Mouse (Mus musculus) kidney, adult 2 months (tissue): Measurements from ENCODE around the gene Maml3. TPM values are rescaled to one million over a fixed set of nuclear protein-coding genes. Genes with fewer than 3 reads are reported as not detected.

Experiments used
- DNase-seq: peaks from one replicate; pipeline ENCODE4 v3.0.0; 2021
- H3K27ac ChIP-seq: fragments of 200-500 bp; 2 replicates; pipeline ENCODE4 v1.5.1; 2012; ENCODE audit warnings: low read depth, low read length, control low read depth, inconsistent platforms; ENCODE audit not compliant: insufficient read depth
- H3K27me3 ChIP-seq: fragments of 200-500 bp; replicated peaks from 2 replicates; pipeline ENCODE4 v1.6.1; 2012; ENCODE audit warnings: mild to moderate bottlenecking, moderate library complexity, low read length, inconsistent platforms; ENCODE audit not compliant: control insufficient read depth, insufficient read depth
- H3K36me3 ChIP-seq: fragments of 200-500 bp; 2 replicates; pipeline ENCODE4 v1.6.1; 2012; ENCODE audit warnings: mild to moderate bottlenecking, moderate library complexity, low read length, inconsistent platforms; ENCODE audit not compliant: control insufficient read depth, insufficient read depth
- H3K4me1 ChIP-seq: fragments of 200-500 bp; 2 replicates; pipeline ENCODE4 v1.6.1; 2011; ENCODE audit warnings: low read length; ENCODE audit not compliant: control insufficient read depth, insufficient read depth
- H3K4me3 ChIP-seq: fragments of 200-500 bp; 2 replicates; pipeline ENCODE4 v1.5.1; 2011; ENCODE audit warnings: mild to moderate bottlenecking, low read depth, low read length, control low read depth; ENCODE audit not compliant: insufficient read depth
- CTCF ChIP-seq: fragments of 200-500 bp; conservative IDR thresholded peaks from 2 replicates; pipeline ENCODE4 v1.5.1; 2011; ENCODE audit warnings: low read depth, mild to moderate bottlenecking, control low read depth, low read length, moderate library complexity, mixed read lengths; ENCODE audit not compliant: insufficient read depth, insufficient read length
- POLR2A ChIP-seq: fragments of 200-500 bp; IDR thresholded peaks from one replicate; pipeline ENCODE4 v1.6.1; 2011; ENCODE audit warnings: low read depth, low read length, control low read depth
- WGBS: fragments of 180-500 bp; shearing (Covaris S2); methylation state at CpG from one replicate; pipeline ENCODE4 v1.1.7; 2018; 5-methylcytosine and 5-hydroxymethylcytosine counted together
- polyA plus RNA-seq: library from polyadenylated mRNA; depleted of rRNA; stranded (reverse); fragments of >200 nt; gene quantifications from 2 replicates; pipeline ENCODE4 v1.2.3, GENCODE M21; 2012

Gene Maml3
- polyA plus RNA-seq, 1 experiment = 3.6 TPM

GRCm38 (mm10) chr3:51702701-51703286 lies 402.1 kb downstream of the Maml3 start:
- Histone ChIP-seq H3K4me3 (no peak overlapping the region), H3K27me3 (no peaks in the 10 kb centered on the region), H3K4me1 (peaks cover 7% of the 10 kb centered on the region; the same call in 1 of the 2 replicates), H3K36me3 (no peaks in the 10 kb centered on the region), H3K27ac (no peak overlapping the region)
- TF ChIP-seq CTCF (no peak), POLR2A (no peak)
- WGBS = 60% methylated on average over 8 of the region's 8 CpGs
- DNase-seq = no peak

GRCm38 (mm10) chr3:51701950-51702349 lies 402.9 kb downstream of the Maml3 start:
- 54% methylated on average over 13 of the region's 13 CpGs for WGBS
- Histone ChIP-seq H3K4me1 (peaks cover 7% of the 10 kb centered on the region; the same call in 1 of the 2 replicates), H3K36me3 (no peaks in the 10 kb centered on the region), H3K4me3 (no peak overlapping the region), H3K27ac (no peak overlapping the region), H3K27me3 (no peaks in the 10 kb centered on the region)
- TF ChIP-seq CTCF = no peak
- no peak for DNase-seq

GRCm38 (mm10) chr3:51701281-51701751 lies 403.6 kb downstream of the Maml3 start:
- no peaks in the 10 kb centered on the region for H3K27me3 ChIP-seq
- peak overlapping the region; percentile 55 for H3K4me3 ChIP-seq
- H3K4me1 ChIP-seq = peaks cover 7% of the 10 kb centered on the region; the same call in 1 of the 2 replicates
- peak; percentile 58 for DNase-seq
- H3K27ac ChIP-seq = peak overlapping the region; percentile 37; the same call in 1 of the 2 replicates
- WGBS = under 1% methylated on average over 27 of the region's 27 CpGs
- TF ChIP-seq POLR2A (no peak), CTCF (peak; percentile 70)
- H3K36me3 ChIP-seq = no peaks in the 10 kb centered on the region

- TF ChIP-seq CTCF = no peak
- TF ChIP-seq POLR2A = no peak
- DNase-seq = peak; percentile 29
- WGBS = 19% methylated on average over 15 of the region's 15 CpGs
- H3K4me3 ChIP-seq = peak overlapping the region; percentile 55; the same call in 1 of the 2 replicates
- peak overlapping the region; percentile 37; the same call in 1 of the 2 replicates for H3K27ac ChIP-seq
- no peaks in the 10 kb centered on the region for H3K27me3 ChIP-seq
- peaks cover 7% of the 10 kb centered on the region; the same call in 1 of the 2 replicates for H3K4me1 ChIP-seq
- H3K36me3 ChIP-seq = no peaks in the 10 kb centered on the region
Measured at GRCm38 (mm10) chr3:51700731-51701280, 404.1 kb downstream of the Maml3 start.

- TF ChIP-seq CTCF (no peak), POLR2A (no peak)
- no peaks in the 10 kb centered on the region for H3K36me3 ChIP-seq
- DNase-seq = peak; percentile 53
- H3K4me3 ChIP-seq = no peak overlapping the region
- WGBS = 27% methylated on average over 4 of the region's 4 CpGs
- H3K27me3 ChIP-seq = no peaks in the 10 kb centered on the region
- peaks cover 7% of the 10 kb centered on the region; the same call in 1 of the 2 replicates for H3K4me1 ChIP-seq
- peak overlapping the region; percentile 37; the same call in 1 of the 2 replicates for H3K27ac ChIP-seq
Measured at GRCm38 (mm10) chr3:51700123-51700522, 404.8 kb downstream of the Maml3 start.

GRCm38 (mm10) chr3:51697931-51698330 lies 406.9 kb downstream of the Maml3 start:
- H3K4me1 ChIP-seq = peaks cover 7% of the 10 kb centered on the region; the same call in 1 of the 2 replicates
- DNase-seq = no peak
- 90% methylated on average over 3 of the region's 3 CpGs for WGBS
- no peaks in the 10 kb centered on the region for H3K36me3 ChIP-seq
- H3K4me3 ChIP-seq = no peak overlapping the region
- H3K27ac ChIP-seq = no peak overlapping the region
- H3K27me3 ChIP-seq = no peaks in the 10 kb centered on the region
- TF ChIP-seq POLR2A (no peak), CTCF (no peak)

- Histone ChIP-seq H3K4me3 (no peak overlapping the region), H3K36me3 (no peaks in the 10 kb centered on the region), H3K27me3 (no peaks in the 10 kb centered on the region), H3K27ac (no peak overlapping the region), H3K4me1 (peaks cover 5% of the 10 kb centered on the region; the same call in 1 of the 2 replicates)
- DNase-seq = no peak
- TF ChIP-seq POLR2A (no peak), CTCF (no peak)
- WGBS = 86% methylated on average over 3 of the region's 3 CpGs
Measured at GRCm38 (mm10) chr3:51695713-51696112, 409.2 kb downstream of the Maml3 start.
